Mouse (Mus musculus) lung, postnatal 0 days (tissue): ENCODE results near the gene Comt. TPM values are rescaled to one million over a fixed set of nuclear protein-coding genes. Genes with fewer than 3 reads are reported as not detected.
A peak's percentile ranks its signal among the peaks of the same experiment; 100 is the strongest.

Experiments
- ATAC-seq: fragments of 200-750 bp; cut with Nextera tagmentation; 2 replicates; pipeline ENCODE4 v1.8.0; 2017; ENCODE audit warnings: moderate library complexity
- DNase-seq: peaks from one replicate; pipeline ENCODE4 v3.0.0-alpha.2; 2016; ENCODE audit warnings: low spot score
- H3K27ac ChIP-seq: fragments of 300-500 bp; sonication (generic); 2 replicates; pipeline ENCODE4 v1.5.1; 2014; ENCODE audit warnings: antibody characterized with exemption, mild to moderate bottlenecking, low read length, mixed read lengths
- H3K27me3 ChIP-seq: fragments of 300-500 bp; sonication (generic); replicated peaks from 2 replicates; pipeline ENCODE4 v1.6.1; 2014; ENCODE audit warnings: low read length, mixed read lengths; ENCODE audit not compliant: insufficient read depth
- H3K36me3 ChIP-seq: fragments of 300-500 bp; sonication (generic); 2 replicates; pipeline ENCODE4 v1.6.1; 2014; ENCODE audit warnings: low read length, mixed read lengths; ENCODE audit not compliant: insufficient read depth
- H3K4me1 ChIP-seq: fragments of 300-500 bp; sonication (generic); 2 replicates; pipeline ENCODE4 v1.6.1; 2014; ENCODE audit warnings: antibody characterized with exemption, low read depth, low read length, mixed read lengths; ENCODE audit not compliant: insufficient read depth
- H3K4me2 ChIP-seq: fragments of 300-500 bp; sonication (generic); replicated peaks from 2 replicates; pipeline ENCODE4 v1.6.1; 2014; ENCODE audit warnings: low read depth, mild to moderate bottlenecking, low read length, moderate library complexity, mixed read lengths
- H3K4me3 ChIP-seq: fragments of 300-500 bp; sonication (generic); 2 replicates; pipeline ENCODE4 v1.5.1; 2014; ENCODE audit warnings: low read depth, low read length
- H3K9ac ChIP-seq: fragments of 300-500 bp; sonication (generic); replicated peaks from 2 replicates; pipeline ENCODE4 v1.6.1; 2014; ENCODE audit warnings: low read depth, mild to moderate bottlenecking
- H3K9me3 ChIP-seq: fragments of 300-500 bp; sonication (generic); 2 replicates; pipeline ENCODE4 v1.6.1; 2016; ENCODE audit warnings: low read length, mixed read lengths
- CTCF ChIP-seq: IDR thresholded peaks from 2 replicates; pipeline ENCODE4 v1.5.1; 2016; ENCODE audit warnings: antibody characterized with exemption, mild to moderate bottlenecking
- EP300 ChIP-seq: IDR thresholded peaks from 2 replicates; pipeline ENCODE4 v1.6.1; 2016; ENCODE audit warnings: antibody characterized with exemption, mild to moderate bottlenecking, control low read depth
- WGBS: fragments of 180-500 bp; shearing (Covaris S2); extraction: QIAGEN DNeasy Blood & Tissue Kit; methylation state at CpG from one replicate; pipeline ENCODE4 v1.1.7; 2014; 5-methylcytosine and 5-hydroxymethylcytosine counted together
- polyA plus RNA-seq: library from polyadenylated mRNA; unstranded; fragments of >200 nt; fragmentation: Nextera tagmentation; extraction: Ambion mirVana; gene quantifications from 2 replicates; pipeline ENCODE4 v1.2.1, GENCODE M21; 2015

Comt gene
- polyA plus RNA-seq, 1 experiment from 2014 or later, result 109 TPM

- TF ChIP-seq EP300, result no peak
- no peak for TF ChIP-seq CTCF
- no peaks in the 10 kb centered on the region for H3K36me3 ChIP-seq
- no peaks in the 10 kb centered on the region for H3K9me3 ChIP-seq
- no peak overlapping the region for H3K4me3 ChIP-seq
- H3K4me1 ChIP-seq, result peaks cover 23% of the 10 kb centered on the region; the same call in 1 of the 2 replicates
- no peak overlapping the region for H3K9ac ChIP-seq
- no peak overlapping the region for H3K4me2 ChIP-seq
- ATAC-seq, result no peak
- no peaks in the 10 kb centered on the region for H3K27me3 ChIP-seq
- 84% methylated on average over 6 of the region's 6 CpGs for whole genome bisulfite sequencing
- H3K27ac ChIP-seq, result no peak overlapping the region
- DNase-seq, result no peak
These were observed 36.3 kb downstream of the Comt start for GRCm38 (mm10) chr16:18390399-18390798.

GRCm38 (mm10) chr16:18388583-18389435 lies 37.8 kb downstream of the Comt start:
- no peak overlapping the region for H3K9ac ChIP-seq
- H3K9me3 ChIP-seq, result no peaks in the 10 kb centered on the region
- no peaks in the 10 kb centered on the region for H3K27me3 ChIP-seq
- H3K27ac ChIP-seq, result 0 out of 2 replicates have a peak overlapping the region, but pooled peaks have one; percentile 49
- no peak overlapping the region for H3K4me3 ChIP-seq
- H3K4me1 ChIP-seq, result peaks cover 20% of the 10 kb centered on the region; the same call in 1 of the 2 replicates
- H3K4me2 ChIP-seq, result no peak overlapping the region
- 75% methylated on average over 14 of the region's 14 CpGs for WGBS
- no peak for TF ChIP-seq EP300
- TF ChIP-seq CTCF, result no peak
- no peaks in the 10 kb centered on the region for H3K36me3 ChIP-seq
- DNase-seq, result no peak
- ATAC-seq, result no peak

GRCm38 (mm10) chr16:18387704-18388582 lies 38.7 kb downstream of the Comt start:
- Histone ChIP-seq H3K36me3 (no peaks in the 10 kb centered on the region), H3K4me1 (peaks cover 15% of the 10 kb centered on the region; the same call in 1 of the 2 replicates), H3K4me3 (no peak overlapping the region), H3K9me3 (no peaks in the 10 kb centered on the region), H3K27me3 (no peaks in the 10 kb centered on the region), H3K27ac (no peak overlapping the region), H3K4me2 (no peak overlapping the region), H3K9ac (no peak overlapping the region)
- WGBS, result 25% methylated on average over 6 of the region's 7 CpGs
- DNase-seq, result no peak
- TF ChIP-seq CTCF (no peak), EP300 (no peak)
- ATAC-seq, result no peak

- Histone ChIP-seq H3K4me2 (no peak overlapping the region), H3K4me3 (no peak overlapping the region), H3K4me1 (peaks cover 15% of the 10 kb centered on the region; the same call in 1 of the 2 replicates), H3K27me3 (no peaks in the 10 kb centered on the region), H3K27ac (no peak overlapping the region), H3K9me3 (no peaks in the 10 kb centered on the region), H3K36me3 (no peaks in the 10 kb centered on the region), H3K9ac (no peak overlapping the region)
- no peak for DNase-seq
- TF ChIP-seq EP300, result no peak
- no peak for TF ChIP-seq CTCF
- no peak for ATAC-seq
- WGBS, result 50% methylated on average over 3 of the region's 3 CpGs
These were observed 39.7 kb downstream of the Comt start for GRCm38 (mm10) chr16:18386972-18387371.

- no peak overlapping the region for H3K27ac ChIP-seq
- no peak overlapping the region for H3K9ac ChIP-seq
- H3K4me3 ChIP-seq, result no peak overlapping the region
- TF ChIP-seq CTCF, result no peak
- no peak for TF ChIP-seq EP300
- no peak for DNase-seq
- ATAC-seq, result no peak
- H3K27me3 ChIP-seq, result no peaks in the 10 kb centered on the region
- no peak overlapping the region for H3K4me2 ChIP-seq
- 79% methylated on average over 7 of the region's 7 CpGs for WGBS
- no peaks in the 10 kb centered on the region for H3K9me3 ChIP-seq
- H3K4me1 ChIP-seq, result peaks cover 15% of the 10 kb centered on the region; the same call in 1 of the 2 replicates
- H3K36me3 ChIP-seq, result no peaks in the 10 kb centered on the region
These were observed 40.2 kb downstream of the Comt start for GRCm38 (mm10) chr16:18386451-18386850.

- Histone ChIP-seq H3K4me3 (no peak overlapping the region), H3K36me3 (no peaks in the 10 kb centered on the region), H3K27ac (no peak overlapping the region), H3K27me3 (no peaks in the 10 kb centered on the region), H3K9ac (no peak overlapping the region), H3K4me2 (no peak overlapping the region), H3K9me3 (no peaks in the 10 kb centered on the region), H3K4me1 (peaks cover 15% of the 10 kb centered on the region; the same call in 1 of the 2 replicates)
- WGBS, result 68% methylated on average over 5 of the region's 5 CpGs
- ATAC-seq (no peak), DNase-seq (no peak)
- TF ChIP-seq EP300, result no peak
- TF ChIP-seq CTCF, result no peak
These were observed 41.2 kb downstream of the Comt start for GRCm38 (mm10) chr16:18385411-18385810.
